Mouse (Mus musculus) spleen, adult 2 months (tissue): Measurements from ENCODE around the gene Fam208b.
A peak's percentile ranks its signal among the peaks of the same experiment; 100 is the strongest.

Experiments used
- CTCF ChIP-seq: fragments of 200-500 bp; IDR thresholded peaks from 2 replicates; pipeline ENCODE4 v1.5.1; 2011; ENCODE audit warnings: mild to moderate bottlenecking, inconsistent platforms; ENCODE audit not compliant: insufficient read depth, insufficient read length, insufficient replicate concordance; ENCODE audit errors: extremely low read depth
- POLR2A ChIP-seq: fragments of 200-500 bp; IDR thresholded peaks from 2 replicates; pipeline ENCODE4 v1.6.1; 2011; ENCODE audit warnings: low read depth, low read length, inconsistent platforms

GRCm38 (mm10) chr13:3537594-3538222 lies 73.2 kb downstream of the Fam208b start, which contains the start of gene Gdi2:
- TF ChIP-seq CTCF (no peak), POLR2A (peak; percentile 58; the same call in 1 of the 2 replicates)
